Mouse (Mus musculus) brain, embryonic 18.5 days (tissue): Measurements from ENCODE around the gene Ces2h.
"Not testable (repeated sequence)": the region's sequence is repeated elsewhere in the genome, so short reads cannot be mapped to it uniquely, and the experiment has no call there.

ENCODE experiments used
- DNase-seq: peaks from one replicate; pipeline ENCODE4 v3.0.0-alpha.2; 2012; ENCODE audit warnings: low read depth, low spot score

Gene Ces2h

GRCm38 (mm10) chr8:105000586-105000985 is at the start of gene Ces2h:
Ces2h (plus strand) TSS chr8:105000853.
- no peak for DNase-seq

GRCm38 (mm10) chr8:104961537-104961961 is 39.1 kb upstream of the Ces2h start, which contains the start of gene Ces2g:
Ces2g (plus strand) TSS chr8:104961718.
- DNase-seq = no peak

GRCm38 (mm10) chr8:104962229-104962901 is 38.3 kb upstream of the Ces2h start:
- DNase-seq = no peak

- DNase-seq = no peak
Observed at GRCm38 (mm10) chr8:104963375-104963894, 37.2 kb upstream of the Ces2h start.

- DNase-seq = no peak
Observed at GRCm38 (mm10) chr8:104984126-104984525, 16.5 kb upstream of the Ces2h start.

GRCm38 (mm10) chr8:104984942-104985341 is 15.7 kb upstream of the Ces2h start:
- no peak for DNase-seq

- DNase-seq = no peak
Observed at GRCm38 (mm10) chr8:104998191-104998590, 2.5 kb upstream of the Ces2h start.

- DNase-seq = no peak
Observed at GRCm38 (mm10) chr8:104999183-104999582, 1.5 kb upstream of the Ces2h start.

- no peak for DNase-seq
Observed at GRCm38 (mm10) chr8:105010000-105010399, 9.3 kb downstream of the Ces2h start.

- DNase-seq = no peak
Observed at GRCm38 (mm10) chr8:105011136-105011535, 10.5 kb downstream of the Ces2h start.

GRCm38 (mm10) chr8:105014391-105014790 is 13.7 kb downstream of the Ces2h start:
- no peak for DNase-seq

GRCm38 (mm10) chr8:105021954-105022353 is 21.3 kb downstream of the Ces2h start:
- no peak for DNase-seq

GRCm38 (mm10) chr8:105023087-105023486 is 22.4 kb downstream of the Ces2h start:
- DNase-seq = no peak

- DNase-seq = no peak
Observed at GRCm38 (mm10) chr8:105025050-105025449, 24.4 kb downstream of the Ces2h start.

GRCm38 (mm10) chr8:105043510-105043909 is 42.9 kb downstream of the Ces2h start:
- DNase-seq = no peak

GRCm38 (mm10) chr8:105045824-105046401 is 45.3 kb downstream of the Ces2h start:
- DNase-seq = no peak

- no peak for DNase-seq
Observed at GRCm38 (mm10) chr8:105048371-105048854, 47.8 kb downstream of the Ces2h start, which contains the start of gene Ces3a. Ces3a (plus strand) TSS chr8:105048601.

- no peak for DNase-seq
Observed at GRCm38 (mm10) chr8:105056211-105056610, 55.6 kb downstream of the Ces2h start.

GRCm38 (mm10) chr8:105060056-105060455 is 59.4 kb downstream of the Ces2h start:
- DNase-seq = no peak

GRCm38 (mm10) chr8:105066761-105067160 is 66.1 kb downstream of the Ces2h start:
- no peak for DNase-seq

GRCm38 (mm10) chr8:105067905-105068304 is 67.3 kb downstream of the Ces2h start:
- DNase-seq = not testable (repeated sequence)

GRCm38 (mm10) chr8:105068971-105069370 is 68.3 kb downstream of the Ces2h start:
- no peak for DNase-seq
